Mouse (Mus musculus) heart, embryonic 10.5 days (tissue): Measurements from ENCODE around the gene Gm14418. TPM values are rescaled to one million over a fixed set of nuclear protein-coding genes. Genes with fewer than 3 reads are reported as not detected.
"Not testable (repeated sequence)": the region's sequence is repeated elsewhere in the genome, so short reads cannot be mapped to it uniquely, and the experiment has no call there.

Experiments
- DNase-seq: peaks from one replicate; pipeline ENCODE4 v3.0.0-alpha.2; 2017; ENCODE audit warnings: low spot score
- H3K27ac ChIP-seq: fragments of 300-500 bp; sonication (generic); 2 replicates; pipeline ENCODE4 v1.5.1; 2016; ENCODE audit warnings: mild to moderate bottlenecking
- H3K27me3 ChIP-seq: fragments of 300-500 bp; sonication (generic); 2 replicates; pipeline ENCODE4 v1.6.1; 2016; ENCODE audit warnings: mild to moderate bottlenecking; ENCODE audit not compliant: poor library complexity, insufficient read depth, severe bottlenecking
- H3K36me3 ChIP-seq: fragments of 300-500 bp; sonication (generic); 2 replicates; pipeline ENCODE4 v1.6.1; 2016; ENCODE audit warnings: mild to moderate bottlenecking, moderate library complexity
- H3K4me1 ChIP-seq: fragments of 300-500 bp; sonication (generic); 2 replicates; pipeline ENCODE4 v1.6.1; 2016; ENCODE audit warnings: mild to moderate bottlenecking
- H3K4me3 ChIP-seq: fragments of 300-500 bp; sonication (generic); 2 replicates; pipeline ENCODE4 v1.5.1; 2016; ENCODE audit warnings: mild to moderate bottlenecking, moderate library complexity
- H3K9me3 ChIP-seq: fragments of 300-500 bp; sonication (generic); 2 replicates; pipeline ENCODE4 v1.6.1; 2016; ENCODE audit warnings: mild to moderate bottlenecking, moderate library complexity
- WGBS: fragments of 180-500 bp; shearing (Covaris S2); methylation state at CpG from one replicate; pipeline ENCODE4 v1.1.7; 2016; 5-methylcytosine and 5-hydroxymethylcytosine counted together
- polyA plus RNA-seq: library from polyadenylated mRNA; unstranded; fragments of >200 nt; fragmentation: Nextera tagmentation; extraction: Ambion mirVana; gene quantifications from 2 replicates; pipeline ENCODE4 v1.2.1, GENCODE M21; 2016

The Gm14418 gene
- polyA plus RNA-seq, result 8.4 and 8.7 TPM in 2 replicates

GRCm38 (mm10) chr2:177398096-177398495, at the start of gene Gm14418:
TSS of gene Gm14418 (minus strand) at chr2:177398320.
- peak; percentile 50 for DNase-seq
- not testable (repeated sequence) for H3K27me3 ChIP-seq, H3K4me1 ChIP-seq, H3K9me3 ChIP-seq, H3K27ac ChIP-seq, H3K36me3 ChIP-seq
- 23% methylated on average over 6 of the region's 6 CpGs for WGBS
- H3K4me3 ChIP-seq, result peak within 1 kb of the TSS; percentile 53

Other genes starting within 250 kb of the Gm14418 start
- gene Gm14410, start 191.9 kb downstream of the Gm14418 start, polyA plus RNA-seq, result 16.0 and 29.4 TPM in 2 replicates
- not detected in 2 replicates for gene Gm14409, start 131.3 kb downstream of the Gm14418 start, polyA plus RNA-seq
- 0.23 and 0.54 TPM in 2 replicates for gene Gm14412, start 74.0 kb downstream of the Gm14418 start, polyA plus RNA-seq
- 9.7 and 11.8 TPM in 2 replicates for gene Zfp970, start 66.4 kb upstream of the Gm14418 start, polyA plus RNA-seq
- gene Gm14403, start 99.9 kb upstream of the Gm14418 start, polyA plus RNA-seq, result 8.0 and 8.9 TPM in 2 replicates
- gene Gm14406, start 179.9 kb upstream of the Gm14418 start, polyA plus RNA-seq, result not detected in 2 replicates